Mouse (Mus musculus) midbrain, postnatal 0 days (tissue): ENCODE measurements at regions not wholly inside any gene's neighbourhood (a gene's known extent, or its start where the extent isn't known, plus 50 kb on each side); places are given as distances from the start of the nearest gene placed in this dataset.

Experiments
- ATAC-seq: fragments of 200-750 bp; cut with Nextera tagmentation; 2 replicates; pipeline ENCODE4 v1.8.0; 2017; ENCODE audit warnings: moderate number of reproducible peaks, mild to moderate bottlenecking, moderate TSS enrichment, moderate library complexity; ENCODE audit not compliant: low FRiP score
- DNase-seq: peaks from one replicate; pipeline ENCODE4 v3.0.0-alpha.2; 2015; ENCODE audit warnings: low spot score
- H3K27ac ChIP-seq: fragments of 300-500 bp; sonication (generic); 2 replicates; pipeline ENCODE4 v1.5.1; 2014; ENCODE audit warnings: low read depth, mild to moderate bottlenecking, low read length, mixed read lengths
- H3K27me3 ChIP-seq: fragments of 300-500 bp; sonication (generic); 2 replicates; pipeline ENCODE4 v1.6.1; 2014; ENCODE audit warnings: low read length, control low read depth, mixed read lengths; ENCODE audit not compliant: insufficient read depth
- H3K36me3 ChIP-seq: fragments of 300-500 bp; sonication (generic); 2 replicates; pipeline ENCODE4 v1.6.1; 2014; ENCODE audit warnings: low read length, control low read depth, mixed read lengths; ENCODE audit not compliant: insufficient read depth
- H3K4me1 ChIP-seq: fragments of 300-500 bp; sonication (generic); 2 replicates; pipeline ENCODE4 v1.6.1; 2014; ENCODE audit warnings: mild to moderate bottlenecking, control low read depth, antibody characterized with exemption, low read length, mixed read lengths; ENCODE audit not compliant: insufficient read depth
- H3K4me2 ChIP-seq: fragments of 300-500 bp; sonication (generic); 2 replicates; pipeline ENCODE4 v1.6.1; 2014; ENCODE audit warnings: low read depth, mild to moderate bottlenecking, low read length, mixed read lengths; ENCODE audit not compliant: poor library complexity, severe bottlenecking
- H3K4me3 ChIP-seq: fragments of 300-500 bp; sonication (generic); 2 replicates; pipeline ENCODE4 v1.5.1; 2014; ENCODE audit warnings: low read depth, mild to moderate bottlenecking, low read length, moderate library complexity
- H3K9ac ChIP-seq: fragments of 300-500 bp; sonication (generic); replicated peaks from 2 replicates; pipeline ENCODE4 v1.6.1; 2014; ENCODE audit warnings: mild to moderate bottlenecking, low read length, moderate library complexity, mixed read lengths; ENCODE audit not compliant: poor library complexity, severe bottlenecking
- H3K9me3 ChIP-seq: fragments of 300-500 bp; sonication (generic); 2 replicates; pipeline ENCODE4 v1.6.1; 2016; ENCODE audit warnings: low read length, control low read depth
- CTCF ChIP-seq: IDR thresholded peaks from 2 replicates; pipeline ENCODE4 v1.5.1; 2016; ENCODE audit warnings: antibody characterized with exemption, mild to moderate bottlenecking
- WGBS: fragments of 180-500 bp; shearing (Covaris S2); extraction: QIAGEN DNeasy Blood & Tissue Kit; methylation state at CpG from one replicate; pipeline ENCODE4 v1.1.7; 2014; 5-methylcytosine and 5-hydroxymethylcytosine counted together

DNA sequence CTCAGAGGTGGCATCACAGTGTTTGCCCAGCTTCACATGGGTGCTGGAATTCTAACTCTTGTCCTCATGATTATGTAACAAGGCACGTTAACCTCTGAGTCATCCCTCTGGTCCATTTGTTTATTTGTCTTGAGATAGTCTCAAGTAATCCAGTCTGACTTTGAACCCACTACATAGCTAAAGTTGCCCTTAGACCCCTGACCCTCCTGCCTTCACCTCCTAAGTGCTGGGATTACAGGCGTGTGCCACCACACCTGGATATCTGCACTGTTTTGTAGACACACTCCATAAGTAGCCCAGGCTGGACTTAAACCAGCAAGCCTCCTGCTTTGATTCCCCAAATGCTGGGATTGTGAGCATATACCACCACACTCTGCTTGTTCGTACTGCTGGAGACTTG is 96.0 kb upstream of the Lmo4 start:
- Histone ChIP-seq H3K36me3 (no peaks in the 10 kb centered on the region), H3K27ac (no peak overlapping the region), H3K4me1 (no peaks in the 10 kb centered on the region), H3K4me2 (no peak overlapping the region), H3K27me3 (no peaks in the 10 kb centered on the region), H3K4me3 (no peak overlapping the region), H3K9ac (no peak overlapping the region), H3K9me3 (no peaks in the 10 kb centered on the region)
- 89% methylated on average over 3 of the region's 3 CpGs for WGBS
- no peak for ATAC-seq
- TF ChIP-seq CTCF: no peak
- no peak for DNase-seq

GRCm38 (mm10) chr3:144299239-144299638 is 94.2 kb upstream of the Lmo4 start:
- DNase-seq: no peak
- Histone ChIP-seq H3K27ac (no peak overlapping the region), H3K9me3 (no peaks in the 10 kb centered on the region), H3K36me3 (no peaks in the 10 kb centered on the region), H3K27me3 (no peaks in the 10 kb centered on the region), H3K4me2 (no peak overlapping the region), H3K4me1 (no peaks in the 10 kb centered on the region), H3K9ac (no peak overlapping the region), H3K4me3 (no peak overlapping the region)
- ATAC-seq: no peak
- no peak for TF ChIP-seq CTCF
- WGBS: 98% methylated on average over 5 of the region's 5 CpGs

DNA sequence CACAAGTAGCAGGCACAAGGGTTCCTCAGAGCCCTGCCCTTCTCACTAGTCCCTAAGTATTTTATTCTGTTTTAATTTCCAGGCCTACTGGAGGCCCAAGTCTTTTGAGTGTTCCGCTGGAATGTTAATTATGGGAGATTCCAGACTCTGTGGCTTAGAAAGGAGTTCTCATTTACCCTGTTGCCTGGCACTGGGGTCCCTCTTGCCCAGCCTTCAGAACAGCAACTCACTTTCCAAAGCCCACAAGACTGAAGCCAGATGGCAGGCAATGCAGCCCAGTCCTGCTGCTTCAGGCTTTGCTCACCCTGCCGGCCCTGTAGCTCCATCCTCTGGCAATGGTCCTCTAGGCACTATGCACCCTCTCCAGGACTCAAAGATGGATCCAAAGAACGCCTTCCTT is 84.5 kb upstream of the Lmo4 start:
- Histone ChIP-seq H3K9me3 (no peaks in the 10 kb centered on the region), H3K36me3 (no peaks in the 10 kb centered on the region), H3K4me3 (no peak overlapping the region), H3K27me3 (no peaks in the 10 kb centered on the region), H3K9ac (no peak overlapping the region), H3K27ac (no peak overlapping the region), H3K4me1 (no peaks in the 10 kb centered on the region), H3K4me2 (no peak overlapping the region)
- peak; percentile 38 for TF ChIP-seq CTCF
- ATAC-seq (peak; percentile 47; the same call in 1 of the 2 replicates), DNase-seq (peak; percentile 35)
- WGBS: 82% methylated on average over 3 of the region's 3 CpGs

DNA sequence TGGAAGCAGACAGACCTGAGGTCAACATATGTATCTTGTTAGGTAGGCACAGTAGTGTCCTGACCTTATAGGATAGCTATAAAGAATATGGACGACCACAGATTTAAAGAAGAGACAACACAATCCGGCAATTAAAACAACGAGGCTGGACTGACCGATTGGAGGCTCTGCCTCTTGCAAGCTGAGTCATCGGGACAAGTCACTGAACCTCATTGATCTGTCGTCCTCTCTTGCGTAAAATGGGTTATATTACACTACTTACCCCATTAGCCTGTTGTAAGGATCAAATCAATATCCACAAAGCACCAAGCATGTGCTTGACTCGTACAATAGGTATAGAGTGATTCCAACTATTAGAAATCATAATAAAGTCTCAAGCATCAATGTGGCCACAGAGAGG is 81.1 kb upstream of the Lmo4 start:
- Histone ChIP-seq H3K4me2 (no peak overlapping the region), H3K4me3 (no peak overlapping the region), H3K27ac (no peak overlapping the region), H3K4me1 (no peaks in the 10 kb centered on the region), H3K9ac (no peak overlapping the region), H3K9me3 (no peaks in the 10 kb centered on the region), H3K36me3 (no peaks in the 10 kb centered on the region), H3K27me3 (no peaks in the 10 kb centered on the region)
- 93% methylated on average over 8 of the region's 8 CpGs for WGBS
- DNase-seq (no peak), ATAC-seq (no peak)
- no peak for TF ChIP-seq CTCF

GRCm38 (mm10) chr3:144284326-144284725 is 79.3 kb upstream of the Lmo4 start:
- WGBS: 83% methylated on average over 3 of the region's 3 CpGs

GRCm38 (mm10) chr3:144273115-144273514 is 68.1 kb upstream of the Lmo4 start:
- no peaks in the 10 kb centered on the region for H3K9me3 ChIP-seq
- DNase-seq (no peak), ATAC-seq (no peak)
- no peak for TF ChIP-seq CTCF
- no peak overlapping the region for H3K9ac ChIP-seq
- H3K27me3 ChIP-seq: no peaks in the 10 kb centered on the region
- H3K4me1 ChIP-seq: no peaks in the 10 kb centered on the region
- no peaks in the 10 kb centered on the region for H3K36me3 ChIP-seq
- WGBS: 79% methylated on average over 5 of the region's 5 CpGs
- H3K4me3 ChIP-seq: no peak overlapping the region
- H3K27ac ChIP-seq: no peak overlapping the region
- H3K4me2 ChIP-seq: no peak overlapping the region

More at GRCm38 (mm10) chr3:144284326-144284725, 79.3 kb upstream of the Lmo4 start:
- TF ChIP-seq CTCF: no peak
- ATAC-seq (no peak), DNase-seq (no peak)
- H3K9ac ChIP-seq: no peak overlapping the region
- no peaks in the 10 kb centered on the region for H3K4me1 ChIP-seq
- no peaks in the 10 kb centered on the region for H3K9me3 ChIP-seq
- no peak overlapping the region for H3K4me2 ChIP-seq
- no peaks in the 10 kb centered on the region for H3K36me3 ChIP-seq
- H3K27ac ChIP-seq: no peak overlapping the region
- H3K27me3 ChIP-seq: no peaks in the 10 kb centered on the region
- H3K4me3 ChIP-seq: no peak overlapping the region
